Mouse (Mus musculus) urinary bladder, postnatal 25 days (tissue): ENCODE results near the gene 2610528J11Rik.
"Not testable (repeated sequence)": the region's sequence is repeated elsewhere in the genome, so short reads cannot be mapped to it uniquely, and the experiment has no call there.

Experiments
- DNase-seq: peaks from one replicate; pipeline ENCODE4 v3.0.0; 2022; ENCODE audit warnings: low spot score

2610528J11Rik gene

GRCm38 (mm10) chr4:118526408-118527334 lies at the start of gene 2610528J11Rik:
Gene 2610528J11Rik, plus strand, starts transcription at chr4:118526999.
- DNase-seq, result peak; percentile 61

DNA sequence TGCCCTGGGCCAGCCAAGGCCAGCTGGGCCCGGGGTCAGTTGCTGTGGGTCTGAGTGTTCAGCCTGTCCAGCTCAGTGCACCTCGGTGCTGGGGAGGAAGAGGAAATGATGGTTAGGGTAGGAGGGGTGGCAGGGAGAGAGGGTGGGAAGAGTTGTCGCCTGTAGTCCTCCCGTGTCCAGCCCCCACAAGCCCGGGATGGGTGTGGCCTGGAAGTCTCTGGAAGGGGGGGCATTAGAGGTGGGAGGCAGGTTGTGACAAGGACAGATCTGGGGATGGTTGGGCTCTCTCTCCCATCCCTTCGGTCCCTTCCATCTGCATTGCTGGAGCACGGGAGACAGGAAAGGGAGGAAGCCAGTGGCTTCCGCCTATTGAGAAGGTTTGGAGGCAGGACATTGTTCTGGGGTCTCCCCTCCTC lies 37.1 kb upstream of the 2610528J11Rik start, which contains the start of gene Tie1:
Gene Tie1 (minus strand): TSS at position 345 of the 416 bp plus-strand sequence.
- DNase-seq, result no peak

GRCm38 (mm10) chr4:118490461-118490860 lies 36.3 kb upstream of the 2610528J11Rik start:
- DNase-seq, result no peak

DNA sequence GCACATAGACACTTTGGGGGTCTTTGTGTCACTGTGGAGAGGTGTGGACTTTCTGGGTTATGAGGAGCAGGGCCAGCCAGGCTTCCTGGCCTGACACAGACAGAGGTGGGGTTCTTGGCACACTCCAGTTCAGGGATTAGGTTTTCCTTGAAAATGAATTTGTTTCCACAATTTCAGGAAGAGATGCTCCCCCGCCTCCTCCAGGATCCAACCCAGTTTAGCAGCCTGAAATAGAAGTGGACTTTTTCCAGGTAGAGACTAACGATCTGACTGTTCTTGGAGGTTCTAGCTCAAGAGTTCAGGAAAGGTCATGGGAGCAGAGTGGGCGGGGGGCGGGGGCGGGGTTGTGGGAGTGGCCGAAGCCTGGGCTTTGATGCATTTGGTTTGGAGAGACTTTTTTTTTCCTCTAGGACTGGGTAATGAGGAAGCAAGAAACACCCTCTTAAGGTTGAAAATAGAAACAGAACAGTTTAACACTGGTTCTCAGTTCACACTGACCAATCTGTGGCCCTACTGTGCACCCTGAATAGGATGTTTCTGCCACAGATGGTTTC lies 26.6 kb upstream of the 2610528J11Rik start:
- DNase-seq, result no peak

DNA sequence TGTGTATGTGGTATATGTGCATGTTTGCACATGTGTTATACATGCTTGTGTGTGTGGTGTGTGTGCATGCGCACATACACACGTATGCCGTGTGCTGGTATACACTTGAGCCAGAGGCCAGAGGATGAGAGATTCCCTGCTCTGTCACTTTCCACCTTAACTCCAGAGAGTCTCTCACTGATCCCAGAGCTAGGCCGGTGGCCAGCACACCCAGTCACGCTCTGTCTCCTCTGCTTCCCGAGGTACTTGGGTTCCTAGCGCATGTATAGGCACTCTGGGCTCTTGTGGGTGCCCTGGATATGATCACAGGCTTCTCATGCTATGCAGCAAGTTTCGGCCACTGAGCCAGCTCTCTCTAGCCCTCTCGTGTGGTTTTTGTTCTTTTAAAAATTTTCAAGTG lies 26.0 kb upstream of the 2610528J11Rik start:
- DNase-seq, result no peak

- DNase-seq, result no peak
Measured at GRCm38 (mm10) chr4:118505551-118505950, 21.2 kb upstream of the 2610528J11Rik start.

DNA sequence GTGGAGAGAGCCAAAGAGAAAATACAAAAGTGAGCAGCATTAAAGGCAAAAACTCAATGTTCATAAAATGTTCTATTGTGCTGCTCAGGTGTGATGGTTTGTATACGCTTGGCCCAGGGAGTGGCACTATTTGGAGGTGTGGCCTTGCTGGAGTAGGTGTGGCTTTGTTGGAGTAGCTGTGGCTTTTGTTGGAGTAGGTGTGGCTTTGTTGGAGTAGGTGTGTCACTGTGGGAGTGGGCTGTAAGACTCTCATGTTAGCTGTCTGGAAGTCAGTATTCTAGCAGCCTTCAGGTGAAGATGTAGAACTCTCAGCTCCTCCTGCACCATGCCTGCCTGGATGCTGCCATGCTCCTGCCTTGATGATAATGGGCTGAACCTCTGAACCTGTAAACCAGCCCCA lies 19.6 kb upstream of the 2610528J11Rik start:
- not testable (repeated sequence) for DNase-seq

DNA sequence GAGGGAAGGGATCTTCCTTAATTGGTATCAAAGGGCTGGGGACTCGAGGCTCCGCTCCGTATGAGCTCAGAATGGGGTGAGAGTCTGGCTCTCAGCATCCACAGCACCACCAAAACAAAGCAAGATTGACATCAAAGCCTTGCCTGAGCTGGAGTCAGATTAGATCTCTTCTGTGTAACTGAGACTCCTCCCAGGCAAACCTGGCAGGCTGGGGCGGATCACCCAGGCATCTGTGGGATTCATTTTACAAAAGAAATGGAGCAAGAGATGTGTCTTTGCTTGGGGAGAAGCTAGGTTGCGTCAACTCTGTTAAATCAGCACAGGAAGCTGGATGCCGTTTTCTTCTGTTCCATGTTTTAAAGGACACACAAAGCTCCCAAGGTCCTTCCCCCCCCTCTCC lies 17.7 kb upstream of the 2610528J11Rik start:
- no peak for DNase-seq

DNA sequence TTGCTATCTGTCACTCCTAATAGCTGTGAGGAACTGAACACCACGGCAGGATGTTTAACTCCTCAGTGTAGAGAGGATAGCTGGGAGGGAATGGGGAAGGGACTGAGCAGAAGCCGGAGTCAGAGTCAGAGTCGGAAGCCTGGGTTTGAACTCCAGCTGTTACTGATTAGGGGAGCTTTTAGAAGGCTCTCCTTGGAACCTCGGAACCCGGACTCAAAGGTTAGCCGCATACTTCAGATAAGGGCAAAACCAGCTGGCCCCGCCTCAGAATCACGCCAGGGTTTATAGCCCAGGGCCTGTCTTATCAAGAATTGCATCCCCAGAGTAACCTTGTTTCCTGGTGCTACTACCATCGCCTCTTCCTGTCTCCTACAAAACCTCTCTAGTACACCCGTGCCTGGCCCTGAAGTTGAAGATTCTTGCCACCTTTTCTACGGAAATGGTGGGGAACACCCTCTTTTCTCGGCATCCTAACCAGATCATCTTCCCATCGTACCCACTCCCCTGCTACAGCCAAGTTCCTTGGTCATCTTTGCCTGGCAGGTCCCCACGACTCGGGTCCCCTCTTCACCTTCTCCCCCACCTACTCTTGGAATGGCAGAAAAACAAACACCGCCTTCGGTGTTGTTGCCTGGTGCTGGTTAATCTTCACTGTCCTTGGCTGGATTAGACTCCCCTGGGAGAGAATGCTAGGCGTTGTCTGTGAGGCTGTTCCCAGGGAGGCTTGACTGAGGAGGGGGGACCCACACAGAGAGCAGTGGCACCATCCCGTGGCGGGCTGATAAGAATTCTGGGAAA lies 9.9 kb upstream of the 2610528J11Rik start:
- no peak for DNase-seq

DNA sequence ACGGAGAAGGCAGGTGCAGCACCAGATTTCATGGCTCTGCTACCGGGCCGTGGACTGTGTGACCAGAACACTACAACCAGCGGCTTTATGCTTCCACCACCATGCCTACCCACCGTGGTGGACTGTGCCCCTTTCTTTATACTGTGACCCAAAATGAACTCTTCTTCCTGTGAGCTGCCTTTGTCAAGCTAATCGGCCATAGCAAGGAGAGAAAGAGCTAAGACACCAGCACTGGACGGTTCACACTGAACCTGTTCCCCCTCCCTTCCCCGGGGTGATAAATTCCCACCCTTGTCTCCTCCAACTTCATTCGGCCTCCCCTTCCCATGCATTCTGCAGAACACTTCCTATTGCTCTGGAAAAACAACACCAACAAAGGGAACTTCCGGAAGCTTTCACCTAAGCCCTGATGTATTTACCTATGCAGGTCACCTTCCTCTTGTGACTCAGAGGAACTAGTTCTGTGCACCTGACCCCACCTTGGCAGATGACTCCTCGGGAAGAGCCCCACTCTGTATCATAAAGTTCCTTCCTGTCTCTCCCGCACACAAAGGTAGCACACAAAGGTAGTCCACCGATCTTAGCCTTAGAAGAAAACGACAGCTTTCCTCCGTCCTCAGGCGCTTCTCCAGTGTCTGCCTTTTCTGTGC lies 9.2 kb upstream of the 2610528J11Rik start:
- no peak for DNase-seq

DNA sequence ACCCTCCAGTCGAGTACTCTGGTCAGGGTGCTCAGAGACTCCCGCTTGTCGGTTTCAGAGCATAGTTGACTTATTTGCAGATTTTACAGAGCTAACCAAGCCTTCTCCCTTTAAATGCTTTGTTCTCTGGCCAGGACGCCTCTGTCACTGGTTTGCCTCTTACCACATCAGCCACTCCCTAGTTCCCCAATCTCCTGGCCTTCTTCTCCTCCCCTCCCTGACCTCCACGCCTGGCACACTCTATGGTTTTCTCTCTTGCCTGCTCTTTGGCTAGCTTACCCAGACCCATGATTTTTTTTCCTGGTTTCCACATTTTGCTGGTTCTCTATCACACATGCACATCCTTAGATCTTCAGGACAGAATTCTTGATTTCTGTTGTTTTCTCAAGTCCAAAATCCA lies 8.6 kb upstream of the 2610528J11Rik start:
- DNase-seq, result no peak

GRCm38 (mm10) chr4:118522248-118522647 lies 4.6 kb upstream of the 2610528J11Rik start:
- DNase-seq, result no peak

DNA sequence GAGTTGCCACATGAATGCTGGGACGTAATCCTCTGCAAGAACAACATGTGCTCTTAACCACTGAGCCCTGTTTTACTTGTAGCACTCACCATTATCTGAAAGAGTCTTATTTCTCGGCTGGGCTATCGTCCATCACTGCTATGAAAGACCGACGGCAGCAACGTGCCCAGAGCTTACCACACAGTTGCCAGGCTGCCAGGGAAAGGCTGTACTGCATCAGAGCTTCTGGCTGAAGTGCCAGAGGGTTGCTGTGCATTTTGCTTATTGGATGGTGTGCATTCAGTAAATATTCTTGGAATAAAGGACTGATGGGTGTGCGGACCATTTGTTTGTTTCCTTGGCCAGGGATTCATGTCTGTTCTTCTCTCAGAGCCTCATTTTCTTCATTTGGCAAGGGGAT lies 2.8 kb upstream of the 2610528J11Rik start:
- no peak for DNase-seq

- DNase-seq, result no peak
Measured at GRCm38 (mm10) chr4:118525779-118526178, 1.0 kb upstream of the 2610528J11Rik start.

DNA sequence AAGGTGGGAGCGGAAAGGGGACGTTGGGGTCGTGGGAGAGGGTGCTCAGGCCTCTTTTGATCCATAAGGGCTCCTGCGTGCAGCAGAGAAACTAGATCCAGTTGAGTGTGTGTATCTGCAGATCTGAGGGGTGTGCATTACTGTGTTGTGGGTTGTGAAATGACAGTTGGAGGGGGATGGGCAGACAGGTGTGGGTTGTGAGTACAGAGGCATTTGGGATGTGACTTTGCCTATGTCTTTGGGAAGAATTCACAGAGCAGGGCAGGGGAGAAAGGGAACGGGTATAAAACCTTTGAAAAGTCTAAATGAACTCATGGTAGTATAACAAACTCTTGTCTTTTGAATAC lies 509 bp downstream of the 2610528J11Rik start:
- no peak for DNase-seq

DNA sequence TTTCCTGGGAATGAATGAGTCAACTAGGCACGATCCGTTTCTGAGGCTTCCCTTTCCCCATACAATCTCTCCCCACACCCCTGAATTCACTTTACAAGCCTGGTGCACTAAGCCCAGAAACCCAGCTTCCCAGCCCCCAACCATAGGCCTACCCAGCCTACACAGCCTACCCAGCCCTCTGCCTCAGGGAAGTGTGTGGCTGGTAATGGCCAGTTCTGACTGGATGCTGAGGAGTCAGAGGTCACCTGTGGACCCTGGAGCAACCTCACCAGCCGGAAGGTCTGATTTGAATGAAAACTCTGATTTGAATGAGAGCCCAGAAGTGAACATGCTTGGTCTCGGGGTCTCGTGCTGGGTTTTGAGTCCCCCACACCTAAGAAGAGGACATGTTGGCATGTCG lies 921 bp downstream of the 2610528J11Rik start:
- no peak for DNase-seq

DNA sequence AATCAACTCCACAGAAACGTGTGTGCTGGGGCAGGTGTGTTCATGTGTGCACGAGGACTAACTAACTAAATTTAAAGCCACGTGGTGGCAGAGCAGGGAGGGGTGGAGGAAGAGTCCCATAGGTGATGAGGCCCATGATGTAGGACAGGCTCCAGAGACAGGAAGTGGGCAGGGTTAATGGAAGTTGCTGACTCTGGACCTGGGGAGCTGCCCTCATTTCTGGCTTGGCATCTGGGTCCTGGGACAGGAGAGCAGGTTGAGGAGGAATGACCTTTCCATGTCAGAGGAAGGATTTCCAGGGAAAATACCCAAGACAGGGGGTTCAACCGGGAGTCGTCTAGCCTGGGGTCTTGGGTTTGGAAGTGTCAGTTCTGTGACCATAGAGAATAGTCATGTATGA lies 5.9 kb downstream of the 2610528J11Rik start:
- no peak for DNase-seq

GRCm38 (mm10) chr4:118533156-118533555 lies 6.4 kb downstream of the 2610528J11Rik start:
- DNase-seq, result no peak

- DNase-seq, result no peak
Measured at GRCm38 (mm10) chr4:118533605-118534004, 6.8 kb downstream of the 2610528J11Rik start.

DNA sequence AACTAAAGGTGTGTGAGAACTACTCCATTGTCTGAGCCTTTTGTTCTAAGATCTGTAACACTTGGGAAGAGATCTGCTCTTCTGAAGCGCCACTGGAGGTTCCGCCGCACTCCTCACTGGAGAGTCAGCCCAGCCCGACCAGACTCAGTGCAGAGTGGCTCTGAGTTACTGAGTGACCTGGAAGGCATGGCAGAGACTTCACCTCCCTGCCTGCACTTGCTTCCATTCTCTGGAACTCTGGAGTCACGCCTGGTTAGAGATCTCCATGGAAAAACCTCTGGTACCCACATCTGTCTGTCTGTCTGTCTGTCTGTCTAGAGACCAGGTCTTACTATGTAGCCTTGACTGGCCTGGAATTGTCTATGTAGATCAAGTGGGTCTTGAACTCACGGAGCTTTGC lies 8.8 kb downstream of the 2610528J11Rik start:
- no peak for DNase-seq

GRCm38 (mm10) chr4:118537801-118538200 lies 11.0 kb downstream of the 2610528J11Rik start:
- DNase-seq, result no peak

DNA sequence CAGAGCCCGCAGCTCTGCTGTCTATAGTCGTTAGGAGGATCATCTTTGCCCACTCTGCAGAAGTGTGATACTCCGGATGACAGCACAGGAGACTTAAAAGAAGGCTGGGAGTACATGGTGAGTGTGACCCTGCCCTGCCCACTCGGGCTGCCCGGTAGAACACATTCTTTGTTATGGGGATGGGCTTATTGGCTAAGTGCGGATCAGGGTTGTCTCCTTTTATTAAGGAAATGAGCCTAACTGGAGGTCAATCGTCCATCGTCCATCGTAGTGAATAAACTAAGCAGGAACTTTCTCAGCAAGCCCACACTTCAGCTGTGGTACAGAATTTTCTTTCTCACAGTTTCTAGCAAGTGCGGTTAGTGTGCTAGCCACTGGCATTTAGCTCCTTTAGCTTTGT lies 13.1 kb downstream of the 2610528J11Rik start:
- DNase-seq, result no peak
